Mouse (Mus musculus) fat pad, adult 2 months (tissue): ENCODE measurements around the gene Nup107.
"Not testable (repeated sequence)": the region's sequence is repeated elsewhere in the genome, so short reads cannot be mapped to it uniquely, and the experiment has no call there.

ENCODE experiments used
- DNase-seq: peaks from one replicate; pipeline ENCODE4 v3.0.0-alpha.2; 2011; ENCODE audit warnings: low read depth, low spot score; ENCODE audit errors: extremely low read depth

The Nup107 gene

GRCm38 (mm10) chr10:117725671-117726070 lies 66.8 kb downstream of the Nup107 start:
- no peak for DNase-seq

GRCm38 (mm10) chr10:117724804-117725361 lies 67.6 kb downstream of the Nup107 start:
- no peak for DNase-seq

GRCm38 (mm10) chr10:117724136-117724718 lies 68.3 kb downstream of the Nup107 start:
- no peak for DNase-seq

- no peak for DNase-seq
Observed at GRCm38 (mm10) chr10:117718161-117719119, 74.1 kb downstream of the Nup107 start.

- no peak for DNase-seq
Observed at GRCm38 (mm10) chr10:117717583-117717982, 74.9 kb downstream of the Nup107 start.

- DNase-seq = no peak
Observed at GRCm38 (mm10) chr10:117716686-117717085, 75.8 kb downstream of the Nup107 start.

- DNase-seq = not testable (repeated sequence)
Observed at GRCm38 (mm10) chr10:117715654-117716053, 76.9 kb downstream of the Nup107 start.

GRCm38 (mm10) chr10:117714928-117715500 lies 77.5 kb downstream of the Nup107 start:
- no peak for DNase-seq

GRCm38 (mm10) chr10:117714048-117714545 lies 78.4 kb downstream of the Nup107 start:
- DNase-seq = no peak

- DNase-seq = no peak
Observed at GRCm38 (mm10) chr10:117713466-117713865, 79.0 kb downstream of the Nup107 start.

GRCm38 (mm10) chr10:117712871-117713270 lies 79.6 kb downstream of the Nup107 start:
- DNase-seq = no peak

GRCm38 (mm10) chr10:117712191-117712754 lies 80.2 kb downstream of the Nup107 start:
- no peak for DNase-seq

- no peak for DNase-seq
Observed at GRCm38 (mm10) chr10:117711408-117711807, 81.1 kb downstream of the Nup107 start.

GRCm38 (mm10) chr10:117710604-117711141 lies 81.8 kb downstream of the Nup107 start, which contains the start of gene Mdm2:
Gene Mdm2 (minus strand): TSS chr10:117710758.
- no peak for DNase-seq

GRCm38 (mm10) chr10:117709930-117710603 lies 82.4 kb downstream of the Nup107 start:
- DNase-seq = no peak

GRCm38 (mm10) chr10:117709326-117709830 lies 83.1 kb downstream of the Nup107 start:
- no peak for DNase-seq

- no peak for DNase-seq
Observed at GRCm38 (mm10) chr10:117708856-117709255, 83.6 kb downstream of the Nup107 start.

- DNase-seq = no peak
Observed at GRCm38 (mm10) chr10:117708376-117708775, 84.1 kb downstream of the Nup107 start.

- DNase-seq = no peak
Observed at GRCm38 (mm10) chr10:117707114-117707838, 85.2 kb downstream of the Nup107 start.
